Mouse (Mus musculus): Measurements from ENCODE around the gene Amfr. TPM values are rescaled to one million over a fixed set of nuclear protein-coding genes. Genes with fewer than 3 reads are reported as not detected.
"Not testable (repeated sequence)": the region's sequence is repeated elsewhere in the genome, so short reads cannot be mapped to it uniquely, and the experiment has no call there.

The Amfr gene
- 65.0 and 81.6 TPM in 2 replicates for polyA plus RNA-seq (2014; fragmentation: Nextera tagmentation; extraction: Ambion mirVana)

- ATAC-seq (ENCODE audit: low FRiP score, low TSS enrichment) = peak; percentile 94
- H3K27me3 ChIP-seq (ENCODE audit: control insufficient read depth, insufficient read depth, low read length) = no peaks in the 10 kb centered on the region
- H3K27ac ChIP-seq (replicated peaks; ENCODE audit: low read depth, low read length) = peak within 1 kb of the TSS; percentile 97
- peak within 1 kb of the TSS; percentile 98 for H3K4me3 ChIP-seq (replicated peaks; ENCODE audit: low read depth, low read length)
- no peaks in the 10 kb centered on the region for H3K9me3 ChIP-seq (ENCODE audit: control insufficient read depth, low read length)
- peak within 1 kb of the TSS; percentile 98 for H3K9ac ChIP-seq (replicated peaks; ENCODE audit: low read length)
- no peaks in the 10 kb centered on the region for H3K36me3 ChIP-seq (ENCODE audit: control insufficient read depth, insufficient read depth, low read length)
- H3K4me2 ChIP-seq (ENCODE audit: low read length) = peak within 1 kb of the TSS; percentile 85
- under 1% methylated on average over 115 of the region's 130 CpGs for WGBS
- H3K4me1 ChIP-seq (ENCODE audit: control insufficient read depth, insufficient read depth, low read length) = peaks cover 26% of the 10 kb centered on the region
- peak; percentile 90 for DNase-seq
These were observed at the start of gene Amfr for GRCm38 (mm10) chr8:94012013-94012951. Gene Amfr, minus strand, starts transcription at chr8:94012842.

- no peaks in the 10 kb centered on the region for H3K27me3 ChIP-seq (ENCODE audit: control insufficient read depth, insufficient read depth, low read length)
- H3K36me3 ChIP-seq (ENCODE audit: control insufficient read depth, insufficient read depth, low read length) = peaks cover 68% of the 10 kb centered on the region
- H3K27ac ChIP-seq (replicated peaks; ENCODE audit: low read depth, low read length) = no peak overlapping the region
- no peak overlapping the region for H3K4me2 ChIP-seq (ENCODE audit: low read length)
- 59% methylated on average over 6 of the region's 6 CpGs for WGBS
- no peaks in the 10 kb centered on the region for H3K4me1 ChIP-seq (ENCODE audit: control insufficient read depth, insufficient read depth, low read length)
- DNase-seq (peak; percentile 85), ATAC-seq (ENCODE audit: low FRiP score, low TSS enrichment) (no peak)
- no peaks in the 10 kb centered on the region for H3K9me3 ChIP-seq (ENCODE audit: control insufficient read depth, low read length)
- no peak overlapping the region for H3K9ac ChIP-seq (replicated peaks; ENCODE audit: low read length)
- H3K4me3 ChIP-seq (replicated peaks; ENCODE audit: low read depth, low read length) = no peak overlapping the region
These were observed 44.7 kb upstream of the Amfr start for GRCm38 (mm10) chr8:94057157-94057854.

- no peaks in the 10 kb centered on the region for H3K27me3 ChIP-seq (ENCODE audit: control insufficient read depth, insufficient read depth, low read length)
- no peak overlapping the region for H3K4me2 ChIP-seq (ENCODE audit: low read length)
- H3K27ac ChIP-seq (replicated peaks; ENCODE audit: low read depth, low read length) = no peak overlapping the region
- H3K9me3 ChIP-seq (ENCODE audit: control insufficient read depth, low read length) = no peaks in the 10 kb centered on the region
- H3K4me1 ChIP-seq (ENCODE audit: control insufficient read depth, insufficient read depth, low read length) = no peaks in the 10 kb centered on the region
- H3K9ac ChIP-seq (replicated peaks; ENCODE audit: low read length) = no peak overlapping the region
- H3K36me3 ChIP-seq (ENCODE audit: control insufficient read depth, insufficient read depth, low read length) = peaks cover 62% of the 10 kb centered on the region
- ATAC-seq (ENCODE audit: low FRiP score, low TSS enrichment) (no peak), DNase-seq (no peak)
- 92% methylated on average over 12 of the region's 12 CpGs for WGBS
- no peak overlapping the region for H3K4me3 ChIP-seq (replicated peaks; ENCODE audit: low read depth, low read length)
These were observed 40.1 kb upstream of the Amfr start for GRCm38 (mm10) chr8:94052696-94053095.

- no peaks in the 10 kb centered on the region for H3K4me1 ChIP-seq (ENCODE audit: control insufficient read depth, insufficient read depth, low read length)
- 93% methylated on average over 2 of the region's 2 CpGs for WGBS
- DNase-seq = no peak
- H3K4me2 ChIP-seq (ENCODE audit: low read length) = no peak overlapping the region
- H3K4me3 ChIP-seq (replicated peaks; ENCODE audit: low read depth, low read length) = no peak overlapping the region
- ATAC-seq (ENCODE audit: low FRiP score, low TSS enrichment) = no peak
- no peaks in the 10 kb centered on the region for H3K9me3 ChIP-seq (ENCODE audit: control insufficient read depth, low read length)
- H3K27me3 ChIP-seq (ENCODE audit: control insufficient read depth, insufficient read depth, low read length) = no peaks in the 10 kb centered on the region
- no peak overlapping the region for H3K9ac ChIP-seq (replicated peaks; ENCODE audit: low read length)
- H3K27ac ChIP-seq (replicated peaks; ENCODE audit: low read depth, low read length) = no peak overlapping the region
- peaks cover 27% of the 10 kb centered on the region for H3K36me3 ChIP-seq (ENCODE audit: control insufficient read depth, insufficient read depth, low read length)
These were observed 35.2 kb upstream of the Amfr start for GRCm38 (mm10) chr8:94047845-94048244.

GRCm38 (mm10) chr8:94037806-94038205, 25.2 kb upstream of the Amfr start:
- H3K36me3 ChIP-seq (ENCODE audit: control insufficient read depth, insufficient read depth, low read length) = 0 out of 2 replicates have a peak, but pooled peaks cover 7% of the 10 kb centered on the region
- H3K9me3 ChIP-seq (ENCODE audit: control insufficient read depth, low read length) = no peaks in the 10 kb centered on the region
- no peak for ATAC-seq (ENCODE audit: low FRiP score, low TSS enrichment)
- no peaks in the 10 kb centered on the region for H3K27me3 ChIP-seq (ENCODE audit: control insufficient read depth, insufficient read depth, low read length)
- H3K4me1 ChIP-seq (ENCODE audit: control insufficient read depth, insufficient read depth, low read length) = peaks cover 22% of the 10 kb centered on the region
- peak overlapping the region; percentile 65 for H3K4me2 ChIP-seq (ENCODE audit: low read length)
- H3K9ac ChIP-seq (replicated peaks; ENCODE audit: low read length) = peak overlapping the region; percentile 62
- peak overlapping the region; percentile 84 for H3K4me3 ChIP-seq (replicated peaks; ENCODE audit: low read depth, low read length)
- no peak overlapping the region for H3K27ac ChIP-seq (replicated peaks; ENCODE audit: low read depth, low read length)
- DNase-seq = peak; percentile 33
- WGBS = 10% methylated on average over 15 of the region's 15 CpGs

- Histone ChIP-seq H3K27ac (replicated peaks; ENCODE audit: low read depth, low read length) (peak within 1 kb of the TSS; percentile 76), H3K9me3 (ENCODE audit: control insufficient read depth, low read length) (no peaks in the 10 kb centered on the region), H3K9ac (replicated peaks; ENCODE audit: low read length) (peak within 1 kb of the TSS; percentile 64), H3K27me3 (ENCODE audit: control insufficient read depth, insufficient read depth, low read length) (no peaks in the 10 kb centered on the region), H3K36me3 (ENCODE audit: control insufficient read depth, insufficient read depth, low read length) (0 out of 2 replicates have a peak, but pooled peaks cover 7% of the 10 kb centered on the region), H3K4me2 (ENCODE audit: low read length) (peak within 1 kb of the TSS; percentile 94), H3K4me3 (replicated peaks; ENCODE audit: low read depth, low read length) (peak within 1 kb of the TSS; percentile 84), H3K4me1 (ENCODE audit: control insufficient read depth, insufficient read depth, low read length) (peaks cover 22% of the 10 kb centered on the region)
- DNase-seq = peak; percentile 99
- under 1% methylated on average over 40 of the region's 41 CpGs for WGBS
- peak; percentile 100 for ATAC-seq (ENCODE audit: low FRiP score, low TSS enrichment)
These were observed 24.4 kb upstream of the Amfr start, which contains the start of the genes Nudt21 and Ogfod1 for GRCm38 (mm10) chr8:94036944-94037524. Gene Nudt21, minus strand, starts transcription at chr8:94037031. Gene Ogfod1, plus strand, starts transcription at chr8:94037198.

GRCm38 (mm10) chr8:94036541-94036940, 23.9 kb upstream of the Amfr start:
- not testable (repeated sequence) for H3K27me3 ChIP-seq (ENCODE audit: control insufficient read depth, insufficient read depth, low read length); H3K9me3 ChIP-seq (ENCODE audit: control insufficient read depth, low read length); H3K36me3 ChIP-seq (ENCODE audit: control insufficient read depth, insufficient read depth, low read length)
- H3K27ac ChIP-seq (replicated peaks; ENCODE audit: low read depth, low read length) = peak overlapping the region; percentile 76
- WGBS = under 1% methylated on average over 21 of the region's 32 CpGs
- peak overlapping the region; percentile 84 for H3K4me3 ChIP-seq (replicated peaks; ENCODE audit: low read depth, low read length)
- ATAC-seq (ENCODE audit: low FRiP score, low TSS enrichment) (peak; percentile 87), DNase-seq (peak; percentile 86)
- peak overlapping the region; percentile 64 for H3K9ac ChIP-seq (replicated peaks; ENCODE audit: low read length)
- H3K4me2 ChIP-seq (ENCODE audit: low read length) = peak overlapping the region; percentile 94
- peaks cover 22% of the 10 kb centered on the region for H3K4me1 ChIP-seq (ENCODE audit: control insufficient read depth, insufficient read depth, low read length)

- no peaks in the 10 kb centered on the region for H3K9me3 ChIP-seq (ENCODE audit: control insufficient read depth, low read length)
- 65% methylated on average over 5 of the region's 5 CpGs for WGBS
- H3K4me1 ChIP-seq (ENCODE audit: control insufficient read depth, insufficient read depth, low read length) = peaks cover 22% of the 10 kb centered on the region
- no peak overlapping the region for H3K27ac ChIP-seq (replicated peaks; ENCODE audit: low read depth, low read length)
- peak overlapping the region; percentile 84 for H3K4me3 ChIP-seq (replicated peaks; ENCODE audit: low read depth, low read length)
- no peaks in the 10 kb centered on the region for H3K27me3 ChIP-seq (ENCODE audit: control insufficient read depth, insufficient read depth, low read length)
- DNase-seq (no peak), ATAC-seq (ENCODE audit: low FRiP score, low TSS enrichment) (no peak)
- H3K36me3 ChIP-seq (ENCODE audit: control insufficient read depth, insufficient read depth, low read length) = peaks cover 15% of the 10 kb centered on the region
- H3K4me2 ChIP-seq (ENCODE audit: low read length) = peak overlapping the region; percentile 94
- peak overlapping the region; percentile 12; the same call in 1 of the 2 replicates for H3K9ac ChIP-seq (replicated peaks; ENCODE audit: low read length)
These were observed 22.6 kb upstream of the Amfr start for GRCm38 (mm10) chr8:94035200-94035599.

All from midbrain, embryonic 14.5 days (tissue).